Mouse (Mus musculus) erythroblast, embryonic 14.5 days (primary cell): ENCODE results near the gene Stac2. TPM values are rescaled to one million over a fixed set of nuclear protein-coding genes. Genes with fewer than 3 reads are reported as not detected.

ENCODE experiments used
- H3K27me3 ChIP-seq: 2 replicates; pipeline ENCODE4 v1.6.1; 2012; ENCODE audit warnings: inconsistent platforms; ENCODE audit not compliant: control insufficient read depth
- H3K36me3 ChIP-seq: 2 replicates; pipeline ENCODE4 v1.6.1; 2012; ENCODE audit warnings: mild to moderate bottlenecking, inconsistent platforms; ENCODE audit not compliant: control insufficient read depth
- H3K4me1 ChIP-seq: 2 replicates; pipeline ENCODE4 v1.6.1; 2012; ENCODE audit warnings: inconsistent platforms; ENCODE audit not compliant: control insufficient read depth
- H3K4me3 ChIP-seq: replicated peaks from 2 replicates; pipeline ENCODE3; 2012; ENCODE audit warnings: moderate library complexity, mild to moderate bottlenecking, inconsistent platforms
- H3K9me3 ChIP-seq: 2 replicates; pipeline ENCODE4 v1.6.1; 2012; ENCODE audit warnings: low read length, inconsistent platforms, mixed read lengths; ENCODE audit not compliant: control insufficient read depth
- GATA1 ChIP-seq: IDR thresholded peaks from 2 replicates; pipeline ENCODE4 v1.6.1; 2012; ENCODE audit warnings: low read length, inconsistent platforms, mixed read lengths
- TAL1 ChIP-seq: IDR thresholded peaks from 3 replicates; pipeline ENCODE4 v1.6.1; 2012; ENCODE audit warnings: low read length, inconsistent platforms, mixed read lengths
- polyA plus RNA-seq: library from polyadenylated mRNA; stranded (reverse); fragments of >175 nt; gene quantifications from 2 replicates; pipeline ENCODE4 v1.2.3, GENCODE M21; 2012

Stac2 gene
- polyA plus RNA-seq, 1 experiment: not detected

GRCm38 (mm10) chr11:97986738-97987465 lies 66.4 kb downstream of the Stac2 start:
- Histone ChIP-seq H3K27me3 (peaks cover 45% of the 10 kb centered on the region), H3K4me3 (peak overlapping the region; percentile 69), H3K9me3 (0 out of 2 replicates have a peak, but pooled peaks cover 2% of the 10 kb centered on the region), H3K4me1 (peaks cover 43% of the 10 kb centered on the region), H3K36me3 (no peaks in the 10 kb centered on the region)
- TF ChIP-seq TAL1 (no peak), GATA1 (no peak)

Other genes with a start within 250 kb of the Stac2 start
- gene B230217C12Rik, start 212.7 kb downstream of the Stac2 start, polyA plus RNA-seq: not detected in 2 replicates
- not detected in 2 replicates for gene Fbxo47, start 169.3 kb downstream of the Stac2 start, polyA plus RNA-seq
- gene Plxdc1, start 67.0 kb downstream of the Stac2 start, polyA plus RNA-seq: 0.02 TPM in 2 replicates
- not detected in 2 replicates for gene Arl5c, start 57.3 kb downstream of the Stac2 start, polyA plus RNA-seq
- gene Cacnb1, start 30.4 kb downstream of the Stac2 start, polyA plus RNA-seq: 0.03 TPM in 1 of 2 replicates, not detected in the other
- 204 and 241 TPM in 2 replicates for gene Rpl19, start 26.8 kb downstream of the Stac2 start, polyA plus RNA-seq
- 0.25 and 0.28 TPM in 2 replicates for gene Fbxl20, start 96.9 kb upstream of the Stac2 start, polyA plus RNA-seq
- gene Med1, start 139.8 kb upstream of the Stac2 start, polyA plus RNA-seq: 1.0 and 1.1 TPM in 2 replicates
- gene Cdk12, start 149.6 kb upstream of the Stac2 start, polyA plus RNA-seq: 1.6 and 1.8 TPM in 2 replicates